Mouse (Mus musculus): Measurements from ENCODE around the gene Ccdc96.

GRCm38 (mm10) chr5:36460712-36461111, 23.7 kb upstream of the Ccdc96 start:
- TF ChIP-seq CTCF (IDR thresholded peaks at IDR 0.05; ENCODE audit: control insufficient read depth, insufficient read depth, low read length) (no peak), POLR2A (IDR thresholded peaks at IDR 0.05; ENCODE audit: borderline replicate concordance, control insufficient read depth, low read depth, low read length) (no peak)

All from bone marrow, adult 2 months (tissue).